Comparison of ENCODE assay signal across 8 mouse cellular contexts in genomic region chr6:51767582-51768341, GRCm38 (mm10).
DNase-seq lines count a peak whose midpoint lies in the region; ATAC-seq lines count a peak whose summit lies in the region.

No protein-coding gene starts in this region.

- WGBS in embryonic facial prominence, embryonic 10.5 days = 13% methylated on average over 15 of the region's 15 CpGs
- WGBS in stomach, embryonic 16.5 days = 14% methylated on average over 15 of the region's 15 CpGs

- no peaks in the 10 kb centered on the region for H3K9me3 ChIP-seq in embryonic facial prominence, embryonic 10.5 days
- no peaks in the 10 kb centered on the region for H3K9me3 ChIP-seq in stomach, embryonic 16.5 days (replicated peaks; ENCODE audit: control insufficient read depth, low read length)

- peak overlapping the region; percentile 69 for H3K27ac ChIP-seq in embryonic facial prominence, embryonic 10.5 days (replicated peaks)
- no peak overlapping the region for H3K27ac ChIP-seq in stomach, embryonic 16.5 days (ENCODE audit: low read length)

- peak overlapping the region; percentile 57 for H3K9ac ChIP-seq in stomach, embryonic 16.5 days (ENCODE audit: low read length)

- DNase-seq in urinary bladder, postnatal 14 days (ENCODE audit: low spot score) = peak; percentile 30
- DNase-seq in urinary bladder, postnatal 4 days (ENCODE audit: low spot score in 2 of 2) = no peak
- DNase-seq in embryonic facial prominence, embryonic 10.5 days (ENCODE audit: low spot score) = peak; percentile 49
- peak; percentile 35 for DNase-seq in heart, postnatal 4 days
- DNase-seq in layer of hippocampus, postnatal 10 days (ENCODE audit: low spot score in 2 of 2) = peak; percentile 50 to 58
- no peak for DNase-seq in spleen, postnatal 36 days (ENCODE audit: low spot score in 2 of 2)

- H3K4me3 ChIP-seq in embryonic facial prominence, embryonic 10.5 days = peak overlapping the region; percentile 44
- no peak overlapping the region for H3K4me3 ChIP-seq in stomach, embryonic 16.5 days (replicated peaks; ENCODE audit: low read length)

- peaks cover 26% of the 10 kb centered on the region for H3K27me3 ChIP-seq in embryonic facial prominence, embryonic 10.5 days (replicated peaks; ENCODE audit: low read depth, poor library complexity, severe bottlenecking)
- no peaks in the 10 kb centered on the region for H3K27me3 ChIP-seq in stomach, embryonic 16.5 days (ENCODE audit: control insufficient read depth, insufficient read depth, low read length)

- no peaks in the 10 kb centered on the region for H3K36me3 ChIP-seq in embryonic facial prominence, embryonic 10.5 days (replicated peaks)
- no peaks in the 10 kb centered on the region for H3K36me3 ChIP-seq in stomach, embryonic 16.5 days (ENCODE audit: control insufficient read depth, insufficient read depth, low read length)

- peak; percentile 97 for ATAC-seq in megakaryocyte progenitor cell, adult 5-6 weeks (replicated peaks; ENCODE audit: poor library complexity)
- no peak for ATAC-seq in stomach, embryonic 16.5 days (ENCODE audit: insufficient read depth, low FRiP score)

- H3K4me2 ChIP-seq in stomach, embryonic 16.5 days (ENCODE audit: low read depth, low read length) = peak overlapping the region; percentile 44

- H3K4me1 ChIP-seq in embryonic facial prominence, embryonic 10.5 days = peaks cover 26% of the 10 kb centered on the region
- peaks cover 5% of the 10 kb centered on the region; the same call in 1 of the 2 replicates for H3K4me1 ChIP-seq in stomach, embryonic 16.5 days (ENCODE audit: control insufficient read depth, insufficient read depth, low read length)

Comparison
In these comparisons a context has a peak if more than half of its experiments do, and no peak if none do; other contexts are left out.
1. DNase-seq: peak in urinary bladder, postnatal 14 days (single experiment), embryonic facial prominence, embryonic 10.5 days (single experiment), heart, postnatal 4 days (single experiment) and layer of hippocampus, postnatal 10 days (2 of 2); none in urinary bladder, postnatal 4 days (0 of 2) and spleen, postnatal 36 days (0 of 2).